ENCODE assay signal across 8 mouse cellular contexts in the genomic region with DNA sequence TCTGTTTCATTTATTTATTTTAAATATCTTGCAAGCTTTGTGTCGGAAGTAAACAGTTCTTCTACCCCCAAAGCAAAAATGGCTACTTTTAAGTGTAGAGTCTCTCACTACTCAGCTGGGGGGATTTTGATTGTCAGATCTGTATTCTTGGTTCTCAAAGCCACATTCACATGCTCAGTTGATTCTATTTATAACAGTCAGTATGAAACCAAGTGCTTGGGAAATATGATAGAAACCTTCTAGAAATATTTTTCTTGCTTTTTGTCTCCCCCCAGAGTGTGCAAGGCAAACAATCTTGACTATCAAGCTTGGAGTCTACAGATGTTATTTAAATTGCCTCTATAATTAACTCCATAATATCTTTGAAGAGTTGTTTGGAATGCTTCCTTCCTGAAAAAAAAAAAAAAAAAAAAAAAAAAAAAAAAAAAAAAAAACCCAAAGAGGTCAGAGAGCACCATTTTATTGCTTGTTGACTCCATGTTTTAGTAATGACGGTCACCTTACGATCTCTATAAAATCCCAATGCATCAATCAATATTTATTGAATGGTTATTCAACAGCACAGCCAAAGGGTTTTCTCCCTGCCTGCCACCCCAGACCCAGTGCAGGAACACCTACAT. TPM values are rescaled to one million over a fixed set of nuclear protein-coding genes. Genes with fewer than 3 reads are reported as not detected.
A peak's percentile ranks its signal among the peaks of the same experiment; 100 is the strongest.
DNase-seq lines count a peak whose midpoint lies in the region; ATAC-seq and TF ChIP-seq lines count a peak whose summit lies in the region.

No protein-coding gene starts in this region.

- no peak for DNase-seq in kidney, adult 2 months
- no peak for DNase-seq in kidney, adult 8-10 months
- peak; percentile 2 for DNase-seq in midbrain, embryonic 14.5 days
- no peak for DNase-seq in gastrocnemius, postnatal 36 days
- DNase-seq in adrenal gland, postnatal 36 days = no peak
- DNase-seq in left cerebral cortex, postnatal 4 days = no peak

- H3K36me3 ChIP-seq in kidney, adult 2 months (ENCODE audit: control insufficient read depth, insufficient read depth, low read length) = no peaks in the 10 kb centered on the region
- H3K36me3 ChIP-seq in hindbrain, embryonic 15.5 days = no peaks in the 10 kb centered on the region
- no peaks in the 10 kb centered on the region for H3K36me3 ChIP-seq in midbrain, embryonic 14.5 days (ENCODE audit: control insufficient read depth, insufficient read depth, low read length)

- H3K9ac ChIP-seq in hindbrain, embryonic 15.5 days = peak overlapping the region; percentile 48
- H3K9ac ChIP-seq in midbrain, embryonic 14.5 days (replicated peaks; ENCODE audit: low read length) = peak overlapping the region; percentile 46

- TF ChIP-seq CTCF in kidney, adult 2 months (conservative IDR thresholded peaks at IDR 0.05; ENCODE audit: insufficient read depth, insufficient read length, low read depth, low read length) = no peak
- TF ChIP-seq CTCF in cortical plate, adult 2 months (IDR thresholded peaks at IDR 0.05; ENCODE audit: extremely low read depth, insufficient read depth, low read length) = no peak

- peak overlapping the region; percentile 60 for H3K4me2 ChIP-seq in hindbrain, embryonic 15.5 days
- peak overlapping the region; percentile 52 for H3K4me2 ChIP-seq in midbrain, embryonic 14.5 days (ENCODE audit: low read length)

- H3K4me1 ChIP-seq in kidney, adult 2 months (ENCODE audit: control insufficient read depth, insufficient read depth, low read length) = 0 out of 2 replicates have a peak, but pooled peaks cover 4% of the 10 kb centered on the region
- no peaks in the 10 kb centered on the region for H3K4me1 ChIP-seq in cortical plate, adult 2 months (ENCODE audit: control insufficient read depth, insufficient read depth, low read length)
- no peaks in the 10 kb centered on the region for H3K4me1 ChIP-seq in hindbrain, embryonic 15.5 days (replicated peaks)
- H3K4me1 ChIP-seq in midbrain, embryonic 14.5 days (ENCODE audit: control insufficient read depth, insufficient read depth, low read length) = no peaks in the 10 kb centered on the region

- no peak for TF ChIP-seq POLR2A in kidney, adult 2 months (IDR thresholded peaks at IDR 0.05; ENCODE audit: low read depth, low read length)
- TF ChIP-seq POLR2A in cortical plate, adult 2 months (IDR thresholded peaks at IDR 0.05; ENCODE audit: extremely low read depth, insufficient read depth, low read length) = no peak

- WGBS in kidney, adult 2 months = 38% methylated on average over 3 of the region's 3 CpGs
- 51% methylated on average over 3 of the region's 3 CpGs for WGBS in hindbrain, embryonic 15.5 days
- WGBS in midbrain, embryonic 14.5 days = 68% methylated on average over 3 of the region's 3 CpGs

- H3K27ac ChIP-seq in kidney, adult 2 months (ENCODE audit: insufficient read depth, low read depth, low read length) = no peak overlapping the region
- peak overlapping the region; percentile 38 for H3K27ac ChIP-seq in cortical plate, adult 2 months (ENCODE audit: insufficient read depth, low read length)
- peak overlapping the region; percentile 66 for H3K27ac ChIP-seq in hindbrain, embryonic 15.5 days (replicated peaks)
- peak overlapping the region; percentile 79 for H3K27ac ChIP-seq in midbrain, embryonic 14.5 days (replicated peaks; ENCODE audit: low read depth, low read length)

- peak overlapping the region; percentile 44 for H3K4me3 ChIP-seq in kidney, adult 2 months (ENCODE audit: insufficient read depth, low read depth, low read length)
- H3K4me3 ChIP-seq in cortical plate, adult 2 months (ENCODE audit: insufficient read depth, low read length) = peak overlapping the region; percentile 70
- peak overlapping the region; percentile 43 for H3K4me3 ChIP-seq in hindbrain, embryonic 15.5 days
- peak overlapping the region; percentile 30 for H3K4me3 ChIP-seq in midbrain, embryonic 14.5 days (replicated peaks; ENCODE audit: low read depth, low read length)

- no peaks in the 10 kb centered on the region for H3K27me3 ChIP-seq in kidney, adult 2 months (replicated peaks; ENCODE audit: control insufficient read depth, insufficient read depth, low read length)
- H3K27me3 ChIP-seq in hindbrain, embryonic 15.5 days = no peaks in the 10 kb centered on the region
- no peaks in the 10 kb centered on the region for H3K27me3 ChIP-seq in midbrain, embryonic 14.5 days (ENCODE audit: control insufficient read depth, insufficient read depth, low read length)

- no peak for ATAC-seq in hindbrain, embryonic 15.5 days (ENCODE audit: low FRiP score, low read depth)
- no peak for ATAC-seq in midbrain, embryonic 14.5 days (ENCODE audit: low FRiP score, low TSS enrichment)

- no peaks in the 10 kb centered on the region for H3K9me3 ChIP-seq in hindbrain, embryonic 15.5 days
- no peaks in the 10 kb centered on the region for H3K9me3 ChIP-seq in midbrain, embryonic 14.5 days (ENCODE audit: control insufficient read depth, low read length)

- intact Hi-C loops in gastrocnemius, postnatal 36 days (cut with DNase I) = no loop called here
- intact Hi-C loops in left cerebral cortex, postnatal 4 days (cut with DNase I) = no loop called here

RNA-seq across cellular contexts. Expression of a gene that starts 0.6 kb away (rescaled TPM):
- polyA plus RNA-seq in kidney, adult 2 months (2012; rRNA removed) = 0.42 and 0.47 TPM in 2 replicates
- polyA plus RNA-seq in cortical plate, adult 2 months (2012; rRNA removed) = 25.1 and 27.0 TPM in 2 replicates
- 7.7 and 8.9 TPM in 2 replicates for polyA plus RNA-seq in hindbrain, embryonic 15.5 days (2015; fragmentation: Nextera tagmentation; extraction: Ambion mirVana)
- polyA plus RNA-seq in midbrain, embryonic 14.5 days (2014; fragmentation: Nextera tagmentation; extraction: Ambion mirVana) = 4.1 and 6.9 TPM in 2 replicates
- total RNA-seq in gastrocnemius, postnatal 36 days (2021) = 1 to 10 TPM; 3.8 to 7.2 TPM
- total RNA-seq in adrenal gland, postnatal 36 days (2021) = 1 to 10 TPM in 1 of 2 experiments, under 1 TPM in 1; 0.79 to 1.1 TPM
- 10 to 100 TPM in 1 of 2 experiments, 1 to 10 TPM in 1; 9.2 to 10.8 TPM for total RNA-seq in left cerebral cortex, postnatal 4 days (2021)

RNA-seq across cellular contexts. Expression of a gene that starts 12.5 kb away (rescaled TPM):
- 16.6 and 18.6 TPM in 2 replicates for polyA plus RNA-seq in kidney, adult 2 months (2012; rRNA removed)
- polyA plus RNA-seq in cortical plate, adult 2 months (2012; rRNA removed) = 60.6 and 69.0 TPM in 2 replicates
- polyA plus RNA-seq in hindbrain, embryonic 15.5 days (2015; fragmentation: Nextera tagmentation; extraction: Ambion mirVana) = 253 and 266 TPM in 2 replicates
- 173 and 222 TPM in 2 replicates for polyA plus RNA-seq in midbrain, embryonic 14.5 days (2014; fragmentation: Nextera tagmentation; extraction: Ambion mirVana)
- total RNA-seq in gastrocnemius, postnatal 36 days (2021) = 10 to 100 TPM; 26.2 to 31.9 TPM
- total RNA-seq in adrenal gland, postnatal 36 days (2021) = 10 to 100 TPM; 50.1 to 60.8 TPM
- total RNA-seq in left cerebral cortex, postnatal 4 days (2021) = 100 to 1,000 TPM; 136 to 140 TPM

RNA-seq across cellular contexts. Expression of a gene that starts 41.8 kb away (rescaled TPM):
- not detected in 2 replicates for polyA plus RNA-seq in kidney, adult 2 months (2012; rRNA removed)
- not detected in 2 replicates for polyA plus RNA-seq in cortical plate, adult 2 months (2012; rRNA removed)
- 0.13 TPM in 1 of 2 replicates, not detected in the other for polyA plus RNA-seq in hindbrain, embryonic 15.5 days (2015; fragmentation: Nextera tagmentation; extraction: Ambion mirVana)
- polyA plus RNA-seq in midbrain, embryonic 14.5 days (2014; fragmentation: Nextera tagmentation; extraction: Ambion mirVana) = not detected in 2 replicates
- total RNA-seq in gastrocnemius, postnatal 36 days (2021) = not detected
- not detected for total RNA-seq in adrenal gland, postnatal 36 days (2021)
- not detected for total RNA-seq in left cerebral cortex, postnatal 4 days (2021)
